8 mouse cellular contexts compared by ENCODE assay signal in genomic region chr11:8689515-8689914, GRCm38 (mm10). TPM values are rescaled to one million over a fixed set of nuclear protein-coding genes. Genes with fewer than 3 reads are reported as not detected.
DNase-seq lines count a peak whose midpoint lies in the region; ATAC-seq and TF ChIP-seq lines count a peak whose summit lies in the region.
"Had no signal": no experiment of that assay in that cellular context is flagged by ENCODE, and none has a peak within 500 bp of the region (broad histone marks: within the 10 kb centered on the region; RNA-seq: fewer than 3 reads in every experiment).

No protein-coding gene starts in this region.

- no peaks in the 10 kb centered on the region for H3K79me2 ChIP-seq in CH12.LX (replicated peaks; ENCODE audit: control insufficient read depth, extremely low read depth, insufficient read depth, poor library complexity, severe bottlenecking)

- H3K9ac ChIP-seq in CH12.LX (ENCODE audit: insufficient read depth, low read depth) = no peak overlapping the region
- no peak overlapping the region for H3K9ac ChIP-seq in midbrain, embryonic 16.5 days (ENCODE audit: low read depth, low read length)
- H3K9ac ChIP-seq: lung, embryonic 15.5 days had no signal

- H3K27me3 ChIP-seq in CH12.LX (replicated peaks) = peaks cover 73% of the 10 kb centered on the region
- H3K27me3 ChIP-seq in midbrain, embryonic 16.5 days (ENCODE audit: control insufficient read depth, insufficient read depth, low read depth, low read length) = no peaks in the 10 kb centered on the region
- H3K27me3 ChIP-seq: lung, embryonic 15.5 days had no signal

- dilution Hi-C loops in CH12.LX (cut with MboI; ENCODE audit: extremely low pct_ligation_motif_present, extremely low pct_unique_long_range_greater_than_20kb, low sequenced_read_pairs) = no loop called here

- 87% methylated on average over 7 of the region's 7 CpGs for WGBS in midbrain, embryonic 16.5 days

- H3K4me3 ChIP-seq in CH12.LX (replicated peaks in 1 of 3; ENCODE audit: low read depth in 2 of 3, low read length in 2 of 3, poor library complexity in 1 of 3) = no peak overlapping the region
- H3K4me3 ChIP-seq in midbrain, embryonic 16.5 days (ENCODE audit: low read depth, low read length) = no peak overlapping the region
- H3K4me3 ChIP-seq: lung, embryonic 15.5 days had no signal

- ATAC-seq in midbrain, embryonic 16.5 days = no peak

- 0 out of 2 replicates have a peak, but pooled peaks have one; percentile 26 for TF ChIP-seq POLR2A in CH12.LX (IDR thresholded peaks at IDR 0.05; ENCODE audit: low read depth, low read length)

- no peak for TF ChIP-seq CTCF in CH12.LX (conservative IDR thresholded peaks at IDR 0.05 in 1 of 2, IDR thresholded peaks at IDR 0.05 in 1 of 2; ENCODE audit: low read depth in 2 of 2, low read length in 2 of 2)

- no peak for TF ChIP-seq RAD21 in CH12.LX (IDR thresholded peaks at IDR 0.05; ENCODE audit: low read depth, low read length)

- DNase-seq in A20 (ENCODE audit: low read depth, low spot score) (peak; percentile 77), CH12.LX (ENCODE audit: extremely low read depth) (peak; percentile 6), liver (peak; percentile 10)
- peak; percentile 9 for DNase-seq in naive thymus-derived CD4-positive, alpha-beta T cell, adult 2 months (ENCODE audit: low read depth)
- no peak for DNase-seq in urinary bladder, postnatal 25 days (ENCODE audit: low spot score)
- no peak for DNase-seq in ovary, adult 18-20 months (ENCODE audit: low spot score)

- in situ Hi-C loops in CH12.LX (cut with MboI; ENCODE audit: low pct_ligation_motif_present, low pct_unique_long_range_greater_than_20kb, low sequenced_read_pairs) = no loop called here

- H3K9me3 ChIP-seq in CH12.LX (replicated peaks; ENCODE audit: low read length) = peaks cover 1% of the 10 kb centered on the region
- H3K9me3 ChIP-seq in midbrain, embryonic 16.5 days (replicated peaks; ENCODE audit: control insufficient read depth, low read length, poor library complexity, severe bottlenecking) = no peaks in the 10 kb centered on the region
- H3K9me3 ChIP-seq: lung, embryonic 15.5 days had no signal

- peaks cover 30 to 40% of the 10 kb centered on the region in 2 experiments for H3K4me1 ChIP-seq in CH12.LX (ENCODE audit: control insufficient read depth in 1 of 2, insufficient read depth in 2 of 2)
- peaks cover 11% of the 10 kb centered on the region; the same call in 1 of the 2 replicates for H3K4me1 ChIP-seq in midbrain, embryonic 16.5 days (ENCODE audit: control insufficient read depth, insufficient read depth, low read length)

- peak; percentile 50; the same call in 1 of the 2 replicates for TF ChIP-seq EP300 in CH12.LX (IDR thresholded peaks at IDR 0.05; ENCODE audit: low read length)

- no peaks in the 10 kb centered on the region for H3K36me3 ChIP-seq in CH12.LX (replicated peaks in 1 of 2; ENCODE audit: control insufficient read depth in 1 of 2, insufficient read depth in 1 of 2, low read length in 1 of 2)
- no peaks in the 10 kb centered on the region for H3K36me3 ChIP-seq in midbrain, embryonic 16.5 days (ENCODE audit: control insufficient read depth, insufficient read depth, low read length)
- H3K36me3 ChIP-seq: lung, embryonic 15.5 days had no signal

- H3K27ac ChIP-seq in CH12.LX (ENCODE audit: insufficient read depth, low read depth) = peak overlapping the region; percentile 34
- no peak overlapping the region for H3K27ac ChIP-seq in midbrain, embryonic 16.5 days (ENCODE audit: low read length)

- H3K4me2 ChIP-seq in CH12.LX (ENCODE audit: insufficient read depth, low read depth, poor library complexity, severe bottlenecking) = peak overlapping the region; percentile 48
- no peak overlapping the region for H3K4me2 ChIP-seq in midbrain, embryonic 16.5 days (ENCODE audit: low read length)
- H3K4me2 ChIP-seq: lung, embryonic 15.5 days had no signal

TF ChIP-seq in CH12.LX, 34 proteins besides CTCF, POLR2A, EP300 and RAD21:
- TF ChIP-seq MYC (IDR thresholded peaks at IDR 0.05; ENCODE audit: low read depth, low read length) (no peak), CHD2 (IDR thresholded peaks at IDR 0.05; ENCODE audit: low read length) (peak; percentile 74; the same call in 1 of the 2 replicates), E2F4 (IDR thresholded peaks at IDR 0.05; ENCODE audit: insufficient replicate concordance, low read depth, low read length) (no peak), ZMIZ1 (IDR thresholded peaks at IDR 0.05; ENCODE audit: low read depth, low read length) (no peak), USF2 (conservative IDR thresholded peaks at IDR 0.05; ENCODE audit: low read depth, low read length) (no peak), RCOR1 (conservative IDR thresholded peaks at IDR 0.05; ENCODE audit: low read depth, low read length) (0 out of 2 replicates have a peak, but pooled peaks have one; percentile 15), ZNF384 (IDR thresholded peaks at IDR 0.05; ENCODE audit: low read depth, low read length) (0 out of 2 replicates have a peak, but pooled peaks have one; percentile 51), KAT2A (IDR thresholded peaks at IDR 0.05; ENCODE audit: insufficient replicate concordance, low read length) (no peak), HCFC1 (IDR thresholded peaks at IDR 0.05; ENCODE audit: low read depth, low read length) (no peak; the same call in 1 of the 2 replicates), MAZ (IDR thresholded peaks at IDR 0.05; ENCODE audit: low read depth, low read length) (0 out of 2 replicates have a peak, but pooled peaks have one; percentile 27), SIN3A (IDR thresholded peaks at IDR 0.05; ENCODE audit: low read length) (peak; percentile 61; the same call in 1 of the 2 replicates), MXI1 (IDR thresholded peaks at IDR 0.05; ENCODE audit: low read depth, low read length) (peak; percentile 60; the same call in 1 of the 2 replicates), CHD1 (IDR thresholded peaks at IDR 0.05; ENCODE audit: low read depth, low read length) (no peak), NRF1 (IDR thresholded peaks at IDR 0.05; ENCODE audit: low read depth, low read length) (no peak), TBP (conservative IDR thresholded peaks at IDR 0.05; ENCODE audit: low read depth, low read length) (no peak), POLR2AphosphoS2 (IDR thresholded peaks at IDR 0.05; ENCODE audit: low read depth, low read length) (no peak), TCF12 (IDR thresholded peaks at IDR 0.05; ENCODE audit: low read depth, low read length) (peak; percentile 14; the same call in 1 of the 2 replicates), MEF2A (IDR thresholded peaks at IDR 0.05; ENCODE audit: borderline replicate concordance, low read depth, low read length) (peak; percentile 38; the same call in 1 of the 2 replicates), PAX5 (IDR thresholded peaks at IDR 0.05; ENCODE audit: low read length) (no peak), MAFK (IDR thresholded peaks at IDR 0.05; ENCODE audit: insufficient replicate concordance, low read length) (peak; percentile 36; the same call in 1 of the 2 replicates), BHLHE40 (IDR thresholded peaks at IDR 0.05; ENCODE audit: low read depth, low read length) (no peak), USF1 (IDR thresholded peaks at IDR 0.05; ENCODE audit: low read depth, low read length) (no peak), NELFE (IDR thresholded peaks at IDR 0.05; ENCODE audit: low read depth, low read length) (no peak), ETS1 (conservative IDR thresholded peaks at IDR 0.05; ENCODE audit: low read depth, low read length) (no peak), ELF1 (IDR thresholded peaks at IDR 0.05; ENCODE audit: low read depth, low read length) (0 out of 2 replicates have a peak, but pooled peaks have one; percentile 33), JUND (conservative IDR thresholded peaks at IDR 0.05; ENCODE audit: low read depth, low read length) (0 out of 2 replicates have a peak, but pooled peaks have one; percentile 10), UBTF (IDR thresholded peaks at IDR 0.05; ENCODE audit: low read depth, low read length) (no peak), GABPA (IDR thresholded peaks at IDR 0.05; ENCODE audit: insufficient replicate concordance, low read depth, low read length) (no peak), SMC3 (IDR thresholded peaks at IDR 0.05; ENCODE audit: low read depth, low read length) (no peak), JUN (IDR thresholded peaks at IDR 0.05; ENCODE audit: insufficient read depth, low read depth, low read length) (no peak), IRF4 (IDR thresholded peaks at IDR 0.05; ENCODE audit: low read depth, low read length) (0 out of 2 replicates have a peak, but pooled peaks have one; percentile 20), ZKSCAN1 (IDR thresholded peaks at IDR 0.05; ENCODE audit: borderline replicate concordance, low read depth, low read length) (no peak), ZC3H11A (IDR thresholded peaks at IDR 0.05; ENCODE audit: low read depth, low read length) (no peak)

RNA-seq across cellular contexts. Expression of gene Tns3, which starts 25.2 kb away (rescaled TPM):
- total RNA-seq in CH12.LX (2012; rRNA removed) = 1.3 and 1.8 TPM in 2 replicates
- total RNA-seq in CH12.LX (2014; rRNA removed) = 0.03 TPM in 2 replicates
- 0.31 and 0.33 TPM in 2 replicates for polyA plus RNA-seq in CH12.LX (2012; ENCODE audit: insufficient read length, low read depth)
- polyA plus RNA-seq in midbrain, embryonic 16.5 days (2015; fragmentation: Nextera tagmentation; extraction: Ambion mirVana) = 5.3 TPM in 2 replicates

Comparison
In these comparisons a context has a peak if more than half of its experiments do, and no peak if none do; other contexts are left out.
1. DNase-seq: peak in A20 (single experiment), CH12.LX (single experiment), liver (single experiment) and naive thymus-derived CD4-positive, alpha-beta T cell, adult 2 months (single experiment); none in urinary bladder, postnatal 25 days (single experiment) and ovary, adult 18-20 months (single experiment).